24 mouse cellular contexts compared by ENCODE assay signal in genomic region chr16:95790691-95791090, GRCm38 (mm10).
DNase-seq lines count a peak whose midpoint lies in the region; ATAC-seq lines count a peak whose summit lies in the region.
"Had no signal": no experiment of that assay in that cellular context is flagged by ENCODE, and none has a peak within 500 bp of the region (broad histone marks: within the 10 kb centered on the region; RNA-seq: fewer than 3 reads in every experiment).

No protein-coding gene starts in this region.

- H3K4me2 ChIP-seq in heart, embryonic 12.5 days = no peak overlapping the region
- H3K4me2 ChIP-seq: forebrain, embryonic 15.5 days; hindbrain, embryonic 15.5 days; intestine, embryonic 15.5 days; midbrain, embryonic 15.5 days; stomach, embryonic 15.5 days had no signal

- no peak overlapping the region for H3K9ac ChIP-seq in heart, embryonic 12.5 days
- H3K9ac ChIP-seq: forebrain, embryonic 15.5 days; hindbrain, embryonic 15.5 days; intestine, embryonic 15.5 days; midbrain, embryonic 15.5 days; stomach, embryonic 15.5 days had no signal

- H3K27ac ChIP-seq in heart, embryonic 12.5 days (ENCODE audit: poor library complexity, severe bottlenecking) = no peak overlapping the region
- H3K27ac ChIP-seq: forebrain, embryonic 15.5 days; hindbrain, embryonic 15.5 days; intestine, embryonic 15.5 days; midbrain, embryonic 15.5 days; stomach, embryonic 15.5 days had no signal

- no peaks in the 10 kb centered on the region for H3K4me1 ChIP-seq in heart, embryonic 12.5 days (replicated peaks)
- H3K4me1 ChIP-seq: forebrain, embryonic 15.5 days; hindbrain, embryonic 15.5 days; intestine, embryonic 15.5 days; megakaryocyte, embryonic 14.5 days; midbrain, embryonic 15.5 days; stomach, embryonic 15.5 days had no signal

- DNase-seq in heart, postnatal 4 days = peak; percentile 30
- peak; percentile 53 for DNase-seq in lung, postnatal 10 days
- no peak for DNase-seq in lung, postnatal 25 days (ENCODE audit: low spot score)
- DNase-seq in adrenal gland, postnatal 25 days = peak; percentile 23
- peak; percentile 60 to 68 for DNase-seq in kidney, postnatal 4 days
- DNase-seq in left cerebral cortex, adult 11 months (ENCODE audit: low spot score) = no peak
- no peak for DNase-seq in thymus, postnatal 10 days (ENCODE audit: low spot score in 2 of 2)
- DNase-seq: cerebellum, adult 11-12 months; cerebellum, postnatal 14 days; gastrocnemius, postnatal 14 days; layer of hippocampus, postnatal 36 days; liver; lung, adult 18-20 months; right cerebral cortex, postnatal 25 days; thymus, adult 18-20 months had no signal

- no peak for ATAC-seq in heart, embryonic 12.5 days (ENCODE audit: insufficient number of reproducible peaks, low FRiP score)
- ATAC-seq: activated CD4-positive, CD25-positive, alpha-beta regulatory T cell, adult 4 months; forebrain, embryonic 15.5 days; intestine, embryonic 15.5 days; midbrain, embryonic 15.5 days had no signal

- no peak overlapping the region for H3K4me3 ChIP-seq in heart, embryonic 12.5 days
- H3K4me3 ChIP-seq: forebrain, embryonic 15.5 days; hindbrain, embryonic 15.5 days; intestine, embryonic 15.5 days; megakaryocyte, embryonic 14.5 days; midbrain, embryonic 15.5 days; myocyte; stomach, embryonic 15.5 days had no signal

- 67% methylated on average over 4 of the region's 4 CpGs for WGBS in heart, embryonic 12.5 days

- H3K9me3 ChIP-seq in heart, embryonic 12.5 days (replicated peaks) = peaks cover 3% of the 10 kb centered on the region; the same call in 1 of the 2 replicates
- H3K9me3 ChIP-seq: forebrain, embryonic 15.5 days; hindbrain, embryonic 15.5 days; intestine, embryonic 15.5 days; midbrain, embryonic 15.5 days; stomach, embryonic 15.5 days had no signal

- no peaks in the 10 kb centered on the region for H3K36me3 ChIP-seq in heart, embryonic 12.5 days
- H3K36me3 ChIP-seq: forebrain, embryonic 15.5 days; hindbrain, embryonic 15.5 days; intestine, embryonic 15.5 days; midbrain, embryonic 15.5 days; stomach, embryonic 15.5 days had no signal

- no peaks in the 10 kb centered on the region for H3K27me3 ChIP-seq in heart, embryonic 12.5 days (replicated peaks)
- H3K27me3 ChIP-seq: forebrain, embryonic 15.5 days; hindbrain, embryonic 15.5 days; intestine, embryonic 15.5 days; midbrain, embryonic 15.5 days; stomach, embryonic 15.5 days had no signal

Comparison
In these comparisons a context has a peak if more than half of its experiments do, and no peak if none do; other contexts are left out.
1. DNase-seq: peak in heart, postnatal 4 days (single experiment), lung, postnatal 10 days (single experiment), adrenal gland, postnatal 25 days (single experiment) and kidney, postnatal 4 days (2 of 2); none in lung, postnatal 25 days (single experiment), left cerebral cortex, adult 11 months (single experiment) and thymus, postnatal 10 days (0 of 2).